Mouse (Mus musculus) left cerebral cortex, adult 8-10 months (tissue): ENCODE data around the gene Tram2. TPM values are rescaled to one million over a fixed set of nuclear protein-coding genes. Genes with fewer than 3 reads are reported as not detected.

Experiments used
- DNase-seq, 2 experiments: peaks; one replicate each; pipeline ENCODE4 v3.0.0; 2022; ENCODE audit warnings: low spot score in 2 of 2
- total RNA-seq, 4 experiments: library from RNA; stranded (reverse); gene quantifications; 2 replicates each; pipeline ENCODE4 v1.2.4; 2022

Tram2 gene
- total RNA-seq, 4 experiments from 2014 or later = 1.3 to 2.1 (median 1.4) TPM

GRCm38 (mm10) chr1:21068491-21068890, 10.5 kb downstream of the Tram2 start:
- DNase-seq = no peak

- no peak for DNase-seq
Observed at GRCm38 (mm10) chr1:21067536-21068221, 11.3 kb downstream of the Tram2 start.

- no peak for DNase-seq
Observed at GRCm38 (mm10) chr1:21064153-21064552, 14.9 kb downstream of the Tram2 start.

GRCm38 (mm10) chr1:21059385-21060109, 19.5 kb downstream of the Tram2 start:
- DNase-seq = no peak

- DNase-seq = no peak
Observed at GRCm38 (mm10) chr1:21053009-21053408, 26.0 kb downstream of the Tram2 start.

GRCm38 (mm10) chr1:21052608-21053007, 26.4 kb downstream of the Tram2 start:
- DNase-seq = no peak

GRCm38 (mm10) chr1:21052132-21052545, 26.9 kb downstream of the Tram2 start:
- no peak for DNase-seq

- DNase-seq = no peak
Observed at GRCm38 (mm10) chr1:21049005-21049404, 30.0 kb downstream of the Tram2 start.

- DNase-seq = no peak
Observed at GRCm38 (mm10) chr1:21048402-21048801, 30.6 kb downstream of the Tram2 start.

GRCm38 (mm10) chr1:21042461-21042860, 36.6 kb downstream of the Tram2 start:
- DNase-seq = no peak

- DNase-seq = no peak
Observed at GRCm38 (mm10) chr1:21040610-21041326, 38.3 kb downstream of the Tram2 start.

- DNase-seq = no peak
Observed at GRCm38 (mm10) chr1:21040173-21040572, 38.9 kb downstream of the Tram2 start.

- DNase-seq = no peak
Observed at GRCm38 (mm10) chr1:21039564-21039963, 39.5 kb downstream of the Tram2 start.

- no peak for DNase-seq
Observed at GRCm38 (mm10) chr1:21037881-21038601, 41.0 kb downstream of the Tram2 start.

GRCm38 (mm10) chr1:21035878-21036277, 43.2 kb downstream of the Tram2 start:
- no peak for DNase-seq

- DNase-seq = no peak
Observed at GRCm38 (mm10) chr1:21033792-21034119, 45.3 kb downstream of the Tram2 start.

GRCm38 (mm10) chr1:21033065-21033791, 45.8 kb downstream of the Tram2 start:
- DNase-seq = no peak

- no peak for DNase-seq
Observed at GRCm38 (mm10) chr1:21031650-21032049, 47.4 kb downstream of the Tram2 start.

- DNase-seq = no peak
Observed at GRCm38 (mm10) chr1:21029000-21029399, 50.0 kb downstream of the Tram2 start.

GRCm38 (mm10) chr1:21026534-21026933, 52.5 kb downstream of the Tram2 start:
- DNase-seq = no peak

- DNase-seq = no peak
Observed at GRCm38 (mm10) chr1:21025203-21025602, 53.8 kb downstream of the Tram2 start.
